ENCODE assay signal across 7 mouse cellular contexts in genomic region chr9:70503626-70504041, GRCm38 (mm10). TPM values are rescaled to one million over a fixed set of nuclear protein-coding genes. Genes with fewer than 3 reads are reported as not detected.
A peak's percentile ranks its signal among the peaks of the same experiment; 100 is the strongest.
DNase-seq lines count a peak whose midpoint lies in the region; ATAC-seq lines count a peak whose summit lies in the region.

Gene Rnf111 (minus strand): TSS chr9:70503725.

- peak within 1 kb of the TSS; percentile 95 for H3K9ac ChIP-seq in embryonic facial prominence, embryonic 11.5 days (replicated peaks; ENCODE audit: low read length)
- H3K9ac ChIP-seq in midbrain, embryonic 13.5 days (replicated peaks): peak within 1 kb of the TSS; percentile 97

- DNase-seq in adrenal gland, postnatal 14 days: peak; percentile 99
- peak; percentile 96 for DNase-seq in embryonic facial prominence, embryonic 11.5 days (ENCODE audit: low spot score)
- DNase-seq in kidney, adult 11 months: peak; percentile 96
- peak; percentile 98 for DNase-seq in limb, embryonic 10.5 days (ENCODE audit: low spot score)
- peak; percentile 93 for DNase-seq in spleen, adult 12 weeks (ENCODE audit: low spot score)

- WGBS in embryonic facial prominence, embryonic 11.5 days: under 1% methylated on average over 43 of the region's 45 CpGs
- under 1% methylated on average over 45 of the region's 45 CpGs for WGBS in limb, embryonic 10.5 days
- 4% methylated on average over 45 of the region's 45 CpGs for WGBS in midbrain, embryonic 13.5 days

- peak; percentile 97 for ATAC-seq in embryonic facial prominence, embryonic 11.5 days (replicated peaks; ENCODE audit: insufficient number of reproducible peaks, low FRiP score, low TSS enrichment, low read depth)
- ATAC-seq in granulocyte monocyte progenitor cell, adult 5-6 weeks (replicated peaks; ENCODE audit: poor library complexity, severe bottlenecking): peak; percentile 91
- ATAC-seq in midbrain, embryonic 13.5 days: peak; percentile 97

- H3K4me2 ChIP-seq in embryonic facial prominence, embryonic 11.5 days (ENCODE audit: low read depth, low read length): peak within 1 kb of the TSS; percentile 53
- H3K4me2 ChIP-seq in midbrain, embryonic 13.5 days (replicated peaks): peak within 1 kb of the TSS; percentile 78

- no peaks in the 10 kb centered on the region for H3K27me3 ChIP-seq in embryonic facial prominence, embryonic 11.5 days (ENCODE audit: control insufficient read depth, insufficient read depth, low read length)
- H3K27me3 ChIP-seq in limb, embryonic 10.5 days (ENCODE audit: low read depth, poor library complexity, severe bottlenecking): no peaks in the 10 kb centered on the region
- no peaks in the 10 kb centered on the region for H3K27me3 ChIP-seq in midbrain, embryonic 13.5 days

- no peaks in the 10 kb centered on the region for H3K4me1 ChIP-seq in embryonic facial prominence, embryonic 11.5 days (ENCODE audit: control insufficient read depth, insufficient read depth, low read length)
- H3K4me1 ChIP-seq in limb, embryonic 10.5 days: peaks cover 9% of the 10 kb centered on the region
- peaks cover 20% of the 10 kb centered on the region for H3K4me1 ChIP-seq in midbrain, embryonic 13.5 days (replicated peaks)

- H3K4me3 ChIP-seq in embryonic facial prominence, embryonic 11.5 days (ENCODE audit: low read depth, low read length): peak within 1 kb of the TSS; percentile 99
- peak within 1 kb of the TSS; percentile 99 for H3K4me3 ChIP-seq in limb, embryonic 10.5 days
- H3K4me3 ChIP-seq in midbrain, embryonic 13.5 days (replicated peaks): peak within 1 kb of the TSS; percentile 93

- H3K27ac ChIP-seq in embryonic facial prominence, embryonic 11.5 days (replicated peaks; ENCODE audit: low read depth, low read length): peak within 1 kb of the TSS; percentile 98
- H3K27ac ChIP-seq in limb, embryonic 10.5 days: peak within 1 kb of the TSS; percentile 100
- peak within 1 kb of the TSS; percentile 99 for H3K27ac ChIP-seq in midbrain, embryonic 13.5 days

- no peaks in the 10 kb centered on the region for H3K9me3 ChIP-seq in embryonic facial prominence, embryonic 11.5 days (replicated peaks; ENCODE audit: control insufficient read depth, low read length)
- H3K9me3 ChIP-seq in limb, embryonic 10.5 days (replicated peaks): no peaks in the 10 kb centered on the region
- H3K9me3 ChIP-seq in midbrain, embryonic 13.5 days: no peaks in the 10 kb centered on the region

- H3K36me3 ChIP-seq in embryonic facial prominence, embryonic 11.5 days (replicated peaks; ENCODE audit: control insufficient read depth, insufficient read depth, low read depth, low read length): no peaks in the 10 kb centered on the region
- H3K36me3 ChIP-seq in limb, embryonic 10.5 days: peaks cover 25% of the 10 kb centered on the region
- H3K36me3 ChIP-seq in midbrain, embryonic 13.5 days: no peaks in the 10 kb centered on the region

RNA-seq across cellular contexts. Expression of gene Rnf111, which starts in this region (rescaled TPM):
- 36.6 and 37.6 TPM in 2 replicates for total RNA-seq in adrenal gland, postnatal 14 days (2021)
- 32.9 and 35.2 TPM in 2 replicates for polyA plus RNA-seq in embryonic facial prominence, embryonic 11.5 days (2014; fragmentation: Nextera tagmentation; extraction: Ambion mirVana)
- 42.8 and 45.7 TPM in 2 replicates for total RNA-seq in granulocyte monocyte progenitor cell, adult 5-6 weeks (2014; fragmentation: Nextera tagmentation)
- 23.0 and 31.6 TPM in 2 replicates for total RNA-seq in granulocyte monocyte progenitor cell, adult 5-6 weeks (2017)
- 27.5 and 29.9 TPM in 2 replicates for polyA plus RNA-seq in limb, embryonic 10.5 days (2016; fragmentation: Nextera tagmentation; extraction: Ambion mirVana)
- 40.3 and 40.9 TPM in 2 replicates for polyA plus RNA-seq in midbrain, embryonic 13.5 days (2015; fragmentation: Nextera tagmentation; extraction: Ambion mirVana)

Comparison
In these comparisons a context has a peak if more than half of its experiments do, and no peak if none do; other contexts are left out.
1. Peak in every context shown above with its lines: DNase-seq, ATAC-seq, H3K4me3 ChIP-seq and H3K27ac ChIP-seq.